Mouse (Mus musculus): Measurements from ENCODE around the gene Cdkl4. TPM values are rescaled to one million over a fixed set of nuclear protein-coding genes. Genes with fewer than 3 reads are reported as not detected.

Cdkl4 gene
- total and polyA plus RNA-seq, 3 experiments: 0.42 to 0.71 TPM; not detected in 1

DNA sequence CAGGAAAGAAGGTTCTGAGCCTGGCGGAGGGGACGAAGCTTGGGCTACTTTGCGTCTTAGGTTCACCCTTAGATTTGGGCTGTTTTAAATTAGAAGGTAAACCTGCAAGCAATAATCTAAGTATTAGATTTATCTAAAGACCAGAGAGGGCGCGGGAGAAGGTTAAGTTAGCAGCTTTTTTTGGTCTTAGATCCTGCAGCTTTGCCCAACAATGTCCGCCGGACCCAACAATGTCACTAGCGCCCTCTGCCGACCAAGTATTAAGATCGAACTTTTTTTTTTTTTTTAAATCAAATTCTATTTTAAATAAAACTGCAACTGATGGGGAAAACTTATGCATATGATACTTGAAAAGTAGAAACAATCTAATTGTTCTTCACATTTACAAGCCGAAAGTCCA lies 18.6 kb downstream of the Cdkl4 start (continued):
- TF ChIP-seq SMC3 (IDR thresholded peaks at IDR 0.05; ENCODE audit: low read depth, low read length) (peak; percentile 79), EP300 (IDR thresholded peaks at IDR 0.05; ENCODE audit: low read depth in 1 of 2, low read length in 2 of 2) (no peak), POLR2AphosphoS5 (IDR thresholded peaks at IDR 0.05; ENCODE audit: borderline replicate concordance, low read depth, low read length) (no peak), HCFC1 (IDR thresholded peaks at IDR 0.05; ENCODE audit: low read depth, low read length) (no peak)

DNA sequence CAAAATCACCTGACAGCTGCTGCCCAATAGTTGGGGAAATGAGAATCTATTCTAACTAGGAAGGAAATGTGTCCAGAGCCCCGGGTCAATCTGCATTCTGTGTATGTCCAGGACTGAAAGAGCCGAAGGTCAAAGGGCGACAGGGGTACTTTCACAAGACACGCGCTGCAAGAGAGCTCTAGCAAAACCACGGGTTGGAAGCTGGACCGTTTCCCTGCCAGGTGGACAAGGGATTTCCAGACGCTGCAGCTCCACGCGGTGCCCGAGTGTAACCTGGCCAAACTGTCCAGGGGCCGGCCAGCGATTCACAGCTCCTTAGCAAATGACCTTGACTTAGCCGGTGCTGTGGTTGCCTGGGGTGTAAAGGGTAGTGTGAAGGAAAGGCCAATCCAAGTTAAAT lies 19.0 kb downstream of the Cdkl4 start:
- TF ChIP-seq MYC (IDR thresholded peaks at IDR 0.05; ENCODE audit: low read depth, low read length): no peak
- Histone ChIP-seq H3K27me3 (ENCODE audit: control insufficient read depth in 1 of 2, insufficient read depth in 2 of 2, low read length in 2 of 2) (no peaks in the 10 kb centered on the region), H3K79me2 (ENCODE audit: control insufficient read depth, insufficient read depth, low read length, poor library complexity) (no peaks in the 10 kb centered on the region; the same call in 1 of the 2 replicates), H3K36me3 (ENCODE audit: control insufficient read depth in 1 of 2, insufficient read depth in 2 of 2, low read length in 2 of 2) (peaks cover 0 to 5% of the 10 kb centered on the region in 2 experiments; a peak in 1 of 4 replicates), H3K4me3 (ENCODE audit: control insufficient read depth in 1 of 2, insufficient read depth in 1 of 2, low read depth in 2 of 2, low read length in 2 of 2) (no peak overlapping the region), H3K9ac (ENCODE audit: control insufficient read depth, low read depth, low read length, poor library complexity, severe bottlenecking) (no peak overlapping the region), H3K4me1 (ENCODE audit: control insufficient read depth in 1 of 2, insufficient read depth in 2 of 2, low read length in 2 of 2) (peaks cover 6 to 9% of the 10 kb centered on the region in 2 experiments; a peak in 2 of 4 replicates), H3K27ac (ENCODE audit: control insufficient read depth, low read depth, low read length) (no peak overlapping the region), H3K9me3 (replicated peaks; ENCODE audit: insufficient read depth, low read length) (no peaks in the 10 kb centered on the region)
- DNase-seq (ENCODE audit: low read depth, low spot score): no peak

DNA sequence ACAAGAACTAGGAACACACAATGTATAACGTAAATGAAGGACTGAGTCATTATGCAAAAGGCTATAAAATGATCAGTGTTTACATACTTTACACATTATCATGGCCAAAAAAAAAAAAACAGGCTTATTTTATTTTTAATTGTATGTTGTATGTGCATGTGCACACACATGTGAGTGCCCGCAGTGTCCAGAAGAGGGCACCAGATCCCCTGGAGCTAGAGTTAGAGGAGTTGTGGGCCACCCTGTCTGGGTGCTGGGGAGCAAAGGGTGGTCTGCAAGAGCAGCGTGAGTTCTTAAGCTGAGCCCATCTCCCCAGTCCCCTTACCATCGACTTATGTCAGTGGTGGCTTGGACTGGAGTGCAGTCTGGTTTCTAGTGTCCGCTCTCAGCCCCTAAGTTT lies 20.2 kb downstream of the Cdkl4 start:
- Histone ChIP-seq H3K4me3 (ENCODE audit: control insufficient read depth in 1 of 2, insufficient read depth in 1 of 2, low read depth in 2 of 2, low read length in 2 of 2) (no peak overlapping the region), H3K27me3 (ENCODE audit: control insufficient read depth in 1 of 2, insufficient read depth in 2 of 2, low read length in 2 of 2) (no peaks in the 10 kb centered on the region), H3K36me3 (ENCODE audit: control insufficient read depth in 1 of 2, insufficient read depth in 2 of 2, low read length in 2 of 2) (peaks cover 0 to 8% of the 10 kb centered on the region in 2 experiments; a peak in 1 of 4 replicates), H3K4me1 (ENCODE audit: control insufficient read depth in 1 of 2, insufficient read depth in 2 of 2, low read length in 2 of 2) (peaks cover 2 to 6% of the 10 kb centered on the region in 2 experiments; a peak in 2 of 4 replicates), H3K9me3 (replicated peaks; ENCODE audit: insufficient read depth, low read length) (no peaks in the 10 kb centered on the region), H3K9ac (ENCODE audit: control insufficient read depth, low read depth, low read length, poor library complexity, severe bottlenecking) (no peak overlapping the region), H3K79me2 (ENCODE audit: control insufficient read depth, insufficient read depth, low read length, poor library complexity) (no peaks in the 10 kb centered on the region; the same call in 1 of the 2 replicates), H3K27ac (ENCODE audit: control insufficient read depth, low read depth, low read length) (no peak overlapping the region)
- TF ChIP-seq ZNF384 (IDR thresholded peaks at IDR 0.05; ENCODE audit: low read depth, low read length) (0 out of 2 replicates have a peak, but pooled peaks have one; percentile 9), SMC3 (IDR thresholded peaks at IDR 0.05; ENCODE audit: low read depth, low read length) (peak; percentile 28), RAD21 (IDR thresholded peaks at IDR 0.05; ENCODE audit: low read depth, low read length) (peak; percentile 1; the same call in 1 of the 2 replicates), USF2 (IDR thresholded peaks at IDR 0.05; ENCODE audit: borderline replicate concordance in 1 of 2, insufficient read depth in 1 of 2, low read depth in 1 of 2, low read length in 2 of 2) (no peak), ZC3H11A (IDR thresholded peaks at IDR 0.05; ENCODE audit: low read depth, low read length) (0 out of 2 replicates have a peak, but pooled peaks have one; percentile 8), CTCF (IDR thresholded peaks at IDR 0.05 in 2 of 3, conservative IDR thresholded peaks at IDR 0.05 in 1 of 3; ENCODE audit: control insufficient read depth in 1 of 3, insufficient read depth in 1 of 3, low read depth in 2 of 3, low read length in 3 of 3, poor library complexity in 1 of 3, severe bottlenecking in 1 of 3) (peak; percentile 46 to 65 (median 51); a peak in 5 of 6 replicates), GATA1 (IDR thresholded peaks at IDR 0.05; ENCODE audit: low read depth, low read length) (no peak), POLR2AphosphoS5 (IDR thresholded peaks at IDR 0.05; ENCODE audit: borderline replicate concordance, low read depth, low read length) (no peak), E2F4 (IDR thresholded peaks at IDR 0.05; ENCODE audit: borderline replicate concordance, low read depth, low read length) (no peak)
- no peak for DNase-seq (ENCODE audit: low read depth, low spot score)
